Mouse (Mus musculus): ENCODE measurements at regions not wholly inside any gene's neighbourhood (a gene's known extent, or its start where the extent isn't known, plus 50 kb on each side); places are given as distances from the start of the nearest gene placed in this dataset.

DNA sequence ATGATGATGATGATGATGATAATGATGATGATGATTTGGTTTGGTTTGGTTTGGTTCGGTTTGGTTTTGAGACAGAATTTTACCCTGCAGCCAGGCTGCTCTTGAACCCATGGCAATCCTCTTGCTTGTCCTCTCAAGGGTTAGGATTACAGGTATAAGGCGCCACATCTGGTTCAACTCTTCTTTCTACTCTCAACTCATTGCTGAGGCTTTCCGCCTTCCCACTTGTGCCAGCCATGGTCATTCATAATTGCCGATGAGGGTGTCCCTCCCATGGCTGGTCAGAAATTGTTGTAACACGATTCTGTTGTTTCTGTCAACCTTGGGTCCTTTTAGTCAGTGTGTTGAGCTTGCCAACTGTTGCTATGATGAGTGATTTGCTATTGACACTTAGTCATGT lies 122.9 kb upstream of the Mpp6 start:
- no peak for TF ChIP-seq POLR2A (IDR thresholded peaks at IDR 0.05; ENCODE audit: insufficient read length, low read depth)
- no peak for TF ChIP-seq E2F4 (IDR thresholded peaks at IDR 0.05; ENCODE audit: insufficient read depth)
- TF ChIP-seq MAX (IDR thresholded peaks at IDR 0.05; ENCODE audit: low read depth) = no peak
- no peak for TF ChIP-seq USF1 (IDR thresholded peaks at IDR 0.05; ENCODE audit: low read depth)
- TF ChIP-seq TCF3 (IDR thresholded peaks at IDR 0.05; ENCODE audit: insufficient read length, low read depth) = no peak
- no peak for TF ChIP-seq TCF12 (IDR thresholded peaks at IDR 0.05; ENCODE audit: insufficient read depth, poor library complexity, severe bottlenecking)

Measured in myocyte (in vitro differentiated cells).